Mouse (Mus musculus) lung, embryonic 15.5 days (tissue): ENCODE data around the gene Clmp. TPM values are rescaled to one million over a fixed set of nuclear protein-coding genes. Genes with fewer than 3 reads are reported as not detected.

Experiments used
- ATAC-seq: fragments of 200-750 bp; cut with Nextera tagmentation; 2 replicates; pipeline ENCODE4 v1.8.0; 2017; ENCODE audit warnings: moderate number of reproducible peaks, borderline replicate concordance; ENCODE audit not compliant: low FRiP score, low TSS enrichment; ENCODE audit errors: extremely low read depth
- H3K27ac ChIP-seq: fragments of 300-500 bp; sonication (generic); 2 replicates; pipeline ENCODE4 v1.5.1; 2015; ENCODE audit warnings: moderate library complexity, mild to moderate bottlenecking, inconsistent platforms
- H3K27me3 ChIP-seq: fragments of 300-500 bp; sonication (generic); 2 replicates; pipeline ENCODE4 v1.6.1; 2015; ENCODE audit warnings: inconsistent platforms
- H3K36me3 ChIP-seq: fragments of 300-500 bp; sonication (generic); 2 replicates; pipeline ENCODE4 v1.6.1; 2015; ENCODE audit warnings: inconsistent platforms
- H3K4me1 ChIP-seq: fragments of 300-500 bp; sonication (generic); 2 replicates; pipeline ENCODE4 v1.6.1; 2015; ENCODE audit warnings: inconsistent platforms
- H3K4me2 ChIP-seq: fragments of 300-500 bp; sonication (generic); 2 replicates; pipeline ENCODE4 v1.6.1; 2015; ENCODE audit warnings: inconsistent platforms, mild to moderate bottlenecking, moderate library complexity
- H3K4me3 ChIP-seq: fragments of 300-500 bp; sonication (generic); 2 replicates; pipeline ENCODE4 v1.5.1; 2015; ENCODE audit warnings: mild to moderate bottlenecking, inconsistent platforms
- H3K9ac ChIP-seq: fragments of 300-500 bp; sonication (generic); 2 replicates; pipeline ENCODE4 v1.6.1; 2015; ENCODE audit warnings: inconsistent platforms
- H3K9me3 ChIP-seq: fragments of 300-500 bp; sonication (generic); 2 replicates; pipeline ENCODE4 v1.6.1; 2016; ENCODE audit warnings: inconsistent platforms
- WGBS: fragments of 180-500 bp; shearing (Covaris S2); methylation state at CpG from one replicate; pipeline ENCODE4 v1.1.7; 2015; 5-methylcytosine and 5-hydroxymethylcytosine counted together
- polyA plus RNA-seq: library from polyadenylated mRNA; unstranded; fragments of >200 nt; fragmentation: Nextera tagmentation; extraction: Ambion mirVana; gene quantifications from 2 replicates; pipeline ENCODE4 v1.2.1, GENCODE M21; 2015

Clmp gene
- polyA plus RNA-seq, 1 experiment from 2014 or later: 11.7 TPM

GRCm38 (mm10) chr9:40693768-40694167, 8.0 kb downstream of the Clmp start:
- H3K36me3 ChIP-seq: no peaks in the 10 kb centered on the region
- H3K4me3 ChIP-seq: no peak overlapping the region
- no peak overlapping the region for H3K9ac ChIP-seq
- no peak for ATAC-seq
- H3K4me1 ChIP-seq: peaks cover 9% of the 10 kb centered on the region; the same call in 1 of the 2 replicates
- no peak overlapping the region for H3K4me2 ChIP-seq
- no peaks in the 10 kb centered on the region for H3K27me3 ChIP-seq
- 51% methylated on average over 5 of the region's 5 CpGs for WGBS
- H3K27ac ChIP-seq: no peak overlapping the region
- no peaks in the 10 kb centered on the region for H3K9me3 ChIP-seq

GRCm38 (mm10) chr9:40694284-40694683, 8.5 kb downstream of the Clmp start:
- ATAC-seq: no peak
- Histone ChIP-seq H3K36me3 (no peaks in the 10 kb centered on the region), H3K4me3 (no peak overlapping the region), H3K4me1 (peaks cover 9% of the 10 kb centered on the region; the same call in 1 of the 2 replicates), H3K27ac (no peak overlapping the region), H3K4me2 (no peak overlapping the region), H3K9me3 (no peaks in the 10 kb centered on the region), H3K9ac (no peak overlapping the region), H3K27me3 (no peaks in the 10 kb centered on the region)
- 79% methylated on average over 12 of the region's 12 CpGs for WGBS

DNA sequence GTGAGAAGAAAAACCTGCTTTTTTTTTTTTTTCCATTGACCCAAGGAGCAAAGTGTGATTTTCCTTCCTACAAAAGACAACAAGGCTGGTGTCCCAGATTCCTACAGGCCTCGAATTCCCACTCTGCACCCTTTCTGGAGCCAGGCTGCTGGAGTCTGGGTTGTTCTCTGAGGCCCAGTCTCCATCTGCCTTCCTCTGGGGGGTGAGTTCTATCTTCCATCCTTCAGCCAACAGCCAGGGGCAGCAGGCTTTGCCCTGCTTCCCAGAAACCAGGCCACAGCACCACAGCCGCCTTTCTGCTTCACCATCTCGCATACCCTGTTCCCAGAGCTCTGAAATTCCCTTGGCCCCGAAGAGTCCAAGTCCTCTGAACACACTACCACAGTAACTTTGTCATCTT, 10.3 kb downstream of the Clmp start:
- Histone ChIP-seq H3K4me3 (no peak overlapping the region), H3K9me3 (no peaks in the 10 kb centered on the region), H3K9ac (no peak overlapping the region), H3K4me2 (no peak overlapping the region), H3K27me3 (no peaks in the 10 kb centered on the region), H3K27ac (no peak overlapping the region), H3K4me1 (peaks cover 9% of the 10 kb centered on the region; the same call in 1 of the 2 replicates), H3K36me3 (no peaks in the 10 kb centered on the region)
- ATAC-seq: no peak
- 78% methylated on average over 4 of the region's 4 CpGs for WGBS

DNA sequence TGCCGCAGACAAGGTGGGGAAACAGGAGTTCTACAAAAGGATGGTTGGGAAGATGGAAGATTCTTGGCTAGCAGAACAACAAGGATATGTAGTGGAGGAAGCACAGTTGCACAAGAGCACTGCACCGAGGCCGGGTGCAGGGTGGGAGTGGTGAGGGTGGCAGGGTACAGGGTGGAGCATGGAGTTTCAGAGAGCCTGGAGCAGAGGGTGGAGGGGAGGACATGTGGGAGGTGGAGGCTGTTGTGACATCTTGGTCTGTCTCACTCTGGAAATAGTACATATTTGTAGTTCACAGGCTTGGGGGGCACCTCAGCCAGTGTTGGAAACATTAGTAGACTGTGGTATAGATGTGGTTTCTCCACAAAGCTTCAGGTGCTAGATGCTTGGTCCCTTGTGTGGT, 13.4 kb downstream of the Clmp start:
- H3K4me1 ChIP-seq: no peaks in the 10 kb centered on the region

DNA sequence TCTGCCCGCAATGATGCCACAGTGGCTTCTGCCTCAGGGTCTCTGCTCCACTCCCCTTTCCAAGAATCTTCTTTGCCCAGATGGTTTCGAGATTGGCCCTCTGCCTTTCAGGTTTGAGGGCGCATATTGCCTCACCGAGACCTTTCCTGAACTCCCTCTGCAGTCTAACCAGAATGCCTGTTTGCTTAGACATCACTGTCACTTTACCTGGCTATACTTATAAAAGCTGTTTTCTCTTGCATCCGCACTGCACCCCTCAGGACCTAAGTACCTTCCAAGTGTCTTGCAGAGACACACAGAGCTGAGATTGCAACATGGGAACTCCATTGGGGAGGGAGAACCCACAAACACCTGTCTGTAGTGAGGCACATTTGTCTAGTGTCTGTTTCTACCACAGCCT, 14.5 kb downstream of the Clmp start:
- 0 out of 2 replicates have a peak, but pooled peaks cover 3% of the 10 kb centered on the region for H3K4me1 ChIP-seq
- no peak overlapping the region for H3K9ac ChIP-seq
- no peak overlapping the region for H3K27ac ChIP-seq
- no peaks in the 10 kb centered on the region for H3K36me3 ChIP-seq
- H3K4me2 ChIP-seq: no peak overlapping the region
- 77% methylated on average over 5 of the region's 5 CpGs for WGBS
- no peaks in the 10 kb centered on the region for H3K27me3 ChIP-seq
- ATAC-seq: no peak
- H3K4me3 ChIP-seq: no peak overlapping the region
- no peaks in the 10 kb centered on the region for H3K9me3 ChIP-seq

More for the DNA sequence above, 13.4 kb downstream of the Clmp start:
- Histone ChIP-seq H3K4me2 (no peak overlapping the region), H3K36me3 (no peaks in the 10 kb centered on the region), H3K9ac (no peak overlapping the region), H3K27ac (no peak overlapping the region), H3K4me3 (no peak overlapping the region), H3K9me3 (no peaks in the 10 kb centered on the region), H3K27me3 (no peaks in the 10 kb centered on the region)
- ATAC-seq: no peak
- WGBS: 83% methylated on average over 3 of the region's 3 CpGs

DNA sequence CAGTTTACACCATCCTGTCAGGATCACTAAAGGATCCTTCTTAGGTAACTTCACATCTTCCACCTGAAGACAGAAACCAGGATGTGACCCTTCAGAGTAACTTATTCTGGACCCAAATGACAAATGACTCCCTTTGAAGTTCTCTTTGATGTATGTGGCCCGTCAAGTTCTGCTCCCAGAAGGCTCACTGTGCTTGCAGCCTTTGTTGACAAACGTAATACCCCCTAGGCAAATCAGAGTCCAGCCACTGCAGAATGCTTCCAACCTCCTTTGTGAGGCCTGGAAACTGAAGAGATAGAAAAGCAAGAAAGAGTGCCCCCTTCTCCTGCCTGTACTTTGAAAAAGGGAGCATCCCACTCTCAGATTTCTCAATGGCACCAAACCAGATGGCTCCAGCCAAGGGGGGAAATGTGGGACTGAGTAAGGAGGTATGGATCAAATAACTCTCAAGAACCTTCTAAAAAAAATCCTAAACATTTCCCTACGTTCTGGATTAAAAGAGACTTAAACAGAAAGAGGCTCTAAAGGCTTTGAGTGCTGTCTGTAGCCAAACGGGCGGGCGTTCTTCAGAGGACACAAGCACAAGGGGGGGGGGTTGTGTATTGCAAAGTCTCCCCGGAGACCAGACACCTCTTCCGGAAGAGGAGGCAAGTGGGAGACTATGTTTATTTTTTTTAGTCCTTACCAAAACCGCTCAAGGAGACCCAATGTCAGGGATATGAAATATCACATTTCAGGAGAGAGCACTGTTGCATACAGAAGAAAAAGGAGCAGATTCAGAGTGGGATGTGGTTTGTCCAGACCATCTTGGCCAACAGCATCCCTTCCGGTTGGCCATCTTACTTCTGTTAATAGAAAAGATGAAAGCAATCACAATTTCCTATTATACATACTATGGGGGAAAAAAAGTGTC, 18.9 kb downstream of the Clmp start:
- Histone ChIP-seq H3K4me2 (no peak overlapping the region), H3K4me1 (0 out of 2 replicates have a peak, but pooled peaks cover 13% of the 10 kb centered on the region), H3K27me3 (no peaks in the 10 kb centered on the region), H3K4me3 (no peak overlapping the region), H3K9ac (no peak overlapping the region), H3K27ac (no peak overlapping the region), H3K9me3 (no peaks in the 10 kb centered on the region), H3K36me3 (no peaks in the 10 kb centered on the region)
- 16% methylated on average over 10 of the region's 10 CpGs for whole genome bisulfite sequencing
- ATAC-seq: no peak

- H3K9ac ChIP-seq: no peak overlapping the region
- 70% methylated on average over 12 of the region's 12 CpGs for WGBS
- H3K27me3 ChIP-seq: no peaks in the 10 kb centered on the region
- H3K4me2 ChIP-seq: no peak overlapping the region
- H3K4me3 ChIP-seq: no peak overlapping the region
- no peak overlapping the region for H3K27ac ChIP-seq
- no peak for ATAC-seq
- H3K4me1 ChIP-seq: peaks cover 14% of the 10 kb centered on the region; the same call in 1 of the 2 replicates
- H3K36me3 ChIP-seq: no peaks in the 10 kb centered on the region
- no peaks in the 10 kb centered on the region for H3K9me3 ChIP-seq
Observed at GRCm38 (mm10) chr9:40708448-40709140, 22.8 kb downstream of the Clmp start.

DNA sequence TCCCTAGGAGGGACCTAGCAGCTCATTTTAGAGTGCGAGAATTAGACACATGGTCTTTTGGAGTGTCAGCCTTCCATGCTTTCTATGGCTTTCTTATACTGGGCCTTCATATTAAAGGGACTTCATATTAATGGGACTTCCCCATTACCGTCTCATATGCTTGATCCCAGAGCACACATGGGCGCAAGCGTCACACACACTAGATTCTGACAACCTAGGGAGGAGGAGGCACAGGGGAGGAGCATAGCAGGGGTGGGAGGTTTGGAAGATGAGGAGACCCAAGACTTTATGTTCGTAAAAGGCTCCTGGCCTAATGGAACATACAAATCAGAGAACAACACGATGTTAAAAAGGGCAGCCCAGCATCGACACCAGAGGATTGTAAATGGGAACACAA, 23.4 kb downstream of the Clmp start:
- WGBS: 71% methylated on average over 7 of the region's 7 CpGs
- peaks cover 14% of the 10 kb centered on the region; the same call in 1 of the 2 replicates for H3K4me1 ChIP-seq
- H3K27ac ChIP-seq: no peak overlapping the region

DNA sequence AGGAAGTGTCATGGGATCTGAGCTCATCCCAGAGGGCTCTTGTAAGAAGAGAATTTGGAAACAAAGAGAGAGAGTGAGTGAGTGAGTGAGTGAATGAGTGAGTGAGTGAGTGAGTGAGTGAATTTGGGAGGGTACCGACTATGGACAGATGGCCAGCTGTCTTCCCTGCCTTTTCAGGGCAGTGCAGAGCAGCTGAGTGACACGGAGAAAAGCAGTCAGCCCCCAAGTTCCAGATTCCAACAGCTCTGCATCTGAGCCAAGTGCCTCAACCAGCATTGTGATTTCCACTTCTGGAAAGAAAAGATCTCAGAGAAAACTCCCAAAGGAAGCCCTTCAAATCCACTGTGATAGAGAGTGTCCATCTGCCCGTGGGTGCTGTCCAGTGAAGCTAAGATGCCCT, 23.8 kb downstream of the Clmp start:
- H3K4me3 ChIP-seq: no peak overlapping the region
- H3K9me3 ChIP-seq: no peaks in the 10 kb centered on the region
- H3K4me1 ChIP-seq: peaks cover 14% of the 10 kb centered on the region; the same call in 1 of the 2 replicates
- no peak for ATAC-seq
- no peaks in the 10 kb centered on the region for H3K36me3 ChIP-seq
- H3K9ac ChIP-seq: no peak overlapping the region
- H3K4me2 ChIP-seq: no peak overlapping the region
- WGBS: 37% methylated on average over 3 of the region's 3 CpGs
- no peaks in the 10 kb centered on the region for H3K27me3 ChIP-seq
- no peak overlapping the region for H3K27ac ChIP-seq

More for the DNA sequence above, 23.4 kb downstream of the Clmp start:
- Histone ChIP-seq H3K9me3 (no peaks in the 10 kb centered on the region), H3K27me3 (no peaks in the 10 kb centered on the region), H3K36me3 (no peaks in the 10 kb centered on the region), H3K4me3 (no peak overlapping the region), H3K4me2 (no peak overlapping the region), H3K9ac (no peak overlapping the region)
- no peak for ATAC-seq

DNA sequence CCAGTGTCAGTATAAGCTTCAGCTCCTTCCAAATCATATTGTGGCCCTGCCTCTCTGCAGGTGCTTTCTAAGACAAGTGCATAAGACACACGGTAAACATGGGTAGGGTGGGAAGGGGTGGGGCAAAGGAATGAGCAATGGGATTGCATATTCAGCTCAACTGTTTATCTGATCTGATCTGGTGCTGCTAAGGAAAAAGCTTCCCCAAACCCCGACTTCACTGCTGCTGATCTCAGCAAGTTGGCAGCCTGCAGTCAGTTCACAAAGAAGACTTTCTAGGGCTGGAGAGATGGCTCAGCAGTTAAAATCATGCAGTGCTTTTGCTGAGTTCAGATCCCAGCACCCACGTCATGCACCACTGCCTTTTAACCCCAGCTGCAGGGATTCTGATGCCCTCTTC, 24.2 kb downstream of the Clmp start:
- no peaks in the 10 kb centered on the region for H3K36me3 ChIP-seq
- peaks cover 12% of the 10 kb centered on the region; the same call in 1 of the 2 replicates for H3K4me1 ChIP-seq
- no peak overlapping the region for H3K27ac ChIP-seq
- H3K9ac ChIP-seq: no peak overlapping the region
- 33% methylated on average over 3 of the region's 3 CpGs for WGBS
- H3K9me3 ChIP-seq: no peaks in the 10 kb centered on the region
- ATAC-seq: no peak
- H3K4me3 ChIP-seq: no peak overlapping the region
- no peak overlapping the region for H3K4me2 ChIP-seq
- no peaks in the 10 kb centered on the region for H3K27me3 ChIP-seq

DNA sequence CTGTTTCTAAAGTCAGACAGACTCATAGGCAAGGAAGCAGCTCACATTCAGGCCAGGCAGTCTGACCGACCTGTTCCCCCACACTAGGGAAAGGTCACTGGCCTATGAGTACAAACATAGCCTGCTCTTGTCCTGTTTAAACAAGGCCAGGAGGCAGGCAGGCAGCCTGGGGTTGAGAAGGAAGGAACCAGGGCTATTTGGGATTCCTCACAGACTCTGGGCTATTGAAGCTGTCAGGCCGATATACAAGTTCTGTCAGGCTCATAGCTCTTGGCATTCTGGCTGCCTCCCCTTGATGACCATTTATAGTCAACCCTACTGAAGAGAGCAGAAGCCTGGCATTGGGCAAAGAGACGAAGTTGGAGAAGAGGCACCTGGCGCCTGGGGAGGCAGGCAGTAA, 25.9 kb downstream of the Clmp start:
- no peak for ATAC-seq
- Histone ChIP-seq H3K4me3 (no peak overlapping the region), H3K27me3 (no peaks in the 10 kb centered on the region), H3K4me1 (peaks cover 8% of the 10 kb centered on the region; the same call in 1 of the 2 replicates), H3K9me3 (no peaks in the 10 kb centered on the region), H3K9ac (no peak overlapping the region), H3K27ac (no peak overlapping the region), H3K4me2 (no peak overlapping the region), H3K36me3 (no peaks in the 10 kb centered on the region)
- WGBS: 53% methylated on average over 4 of the region's 4 CpGs
